In genomic region chr13:95186741-95187035, GRCm38 (mm10) we compare ENCODE assay signal across 13 mouse cellular contexts.
"Had no signal": no experiment of that assay in that cellular context is flagged by ENCODE, and none has a peak within 500 bp of the region (broad histone marks: within the 10 kb centered on the region; RNA-seq: fewer than 3 reads in every experiment).

No protein-coding gene starts in this region.

- H3K4me3 ChIP-seq: limb, embryonic 13.5 days; midbrain, embryonic 13.5 days; myocyte; neural tube, embryonic 15.5 days had no signal

- H3K36me3 ChIP-seq: limb, embryonic 13.5 days; midbrain, embryonic 13.5 days; neural tube, embryonic 15.5 days had no signal

- DNase-seq: kidney, adult 8-10 months; kidney, postnatal 10 days; kidney, postnatal 4 days; right cerebral cortex, adult 18-20 months; right cerebral cortex, postnatal 25 days; thymus, postnatal 36 days had no signal

- H3K4me1 ChIP-seq: limb, embryonic 13.5 days had no signal

- H3K9me3 ChIP-seq: limb, embryonic 13.5 days; midbrain, embryonic 13.5 days; neural tube, embryonic 15.5 days had no signal

- H3K4me2 ChIP-seq: limb, embryonic 13.5 days; liver, embryonic 11.5 days; midbrain, embryonic 13.5 days; neural tube, embryonic 15.5 days had no signal

- ATAC-seq: inflammation-experienced regulatory T-cells, adult 6 months; intestine, postnatal 0 days; midbrain, embryonic 13.5 days had no signal

- H3K9ac ChIP-seq: limb, embryonic 13.5 days; midbrain, embryonic 13.5 days; neural tube, embryonic 15.5 days had no signal

- H3K27ac ChIP-seq: limb, embryonic 13.5 days; midbrain, embryonic 13.5 days; neural tube, embryonic 15.5 days had no signal

- H3K27me3 ChIP-seq: limb, embryonic 13.5 days; midbrain, embryonic 13.5 days; neural tube, embryonic 15.5 days had no signal
